Mouse (Mus musculus) fat pad, adult 2 months (tissue): ENCODE data around the gene Fbxo7.
"Not testable (repeated sequence)": the region's sequence is repeated elsewhere in the genome, so short reads cannot be mapped to it uniquely, and the experiment has no call there.

Experiments
- DNase-seq: peaks from one replicate; pipeline ENCODE4 v3.0.0-alpha.2; 2011; ENCODE audit warnings: low read depth, low spot score; ENCODE audit errors: extremely low read depth

Fbxo7 gene

DNA sequence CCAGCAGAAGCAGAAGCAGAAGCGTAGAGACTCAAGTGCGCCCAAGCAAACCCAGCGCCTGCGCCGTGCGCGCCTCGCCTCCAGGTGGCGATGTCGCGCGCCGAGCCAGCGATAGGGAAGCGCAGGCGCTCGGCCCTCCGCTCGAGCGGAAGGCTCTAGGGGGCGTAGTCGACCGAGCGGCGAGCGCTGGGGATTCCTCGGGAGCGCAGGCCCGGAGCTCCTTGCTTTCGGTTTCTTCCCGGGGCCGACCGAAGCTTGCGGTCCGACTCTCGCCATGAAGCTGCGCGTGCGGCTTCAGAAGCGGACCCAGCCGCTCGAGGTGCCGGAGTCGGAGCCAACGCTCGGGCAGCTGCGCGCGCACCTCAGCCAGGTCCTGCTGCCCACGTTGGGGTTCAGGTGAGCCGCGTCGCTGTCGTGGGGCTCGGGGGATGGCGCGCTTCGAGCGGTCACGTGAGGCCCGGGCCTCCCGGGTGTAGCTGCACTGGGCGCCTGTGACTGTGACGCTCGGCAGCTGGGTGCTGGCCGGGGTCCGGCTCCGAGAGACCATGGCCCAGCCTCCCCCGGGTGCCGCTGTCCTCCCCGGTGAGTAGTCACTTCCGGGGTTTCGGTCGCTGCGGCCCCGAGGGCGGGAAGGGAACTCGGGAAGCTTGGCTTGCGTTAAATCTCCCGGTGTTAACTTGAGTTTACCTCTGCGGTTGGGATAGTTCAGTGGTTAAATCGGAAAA lies at the start of gene Fbxo7:
Fbxo7 (plus strand) TSS at position 224 of the 725 bp plus-strand sequence.
- no peak for DNase-seq

DNA sequence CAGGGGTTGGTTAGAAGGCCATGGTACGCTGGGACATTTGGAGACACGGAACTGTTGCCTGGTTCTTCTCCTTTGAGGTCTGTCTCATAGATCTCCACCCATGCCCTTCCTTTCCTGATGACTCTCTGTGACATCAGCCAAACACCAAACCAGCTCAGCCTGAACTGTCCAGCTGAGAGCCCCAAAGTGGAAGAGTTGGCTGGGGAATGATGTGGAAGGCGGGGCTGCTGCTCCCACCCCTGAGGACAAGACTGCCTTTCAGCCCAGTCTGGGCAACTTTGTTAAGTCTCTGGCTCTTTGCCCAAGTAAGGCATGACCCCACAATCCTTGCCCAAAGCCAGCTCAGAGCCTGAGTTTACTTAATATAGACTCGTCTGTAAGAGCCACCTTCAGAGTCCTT lies 48.9 kb upstream of the Fbxo7 start:
- no peak for DNase-seq

GRCm38 (mm10) chr10:85989412-85990115 lies 32.2 kb upstream of the Fbxo7 start:
- no peak for DNase-seq

DNA sequence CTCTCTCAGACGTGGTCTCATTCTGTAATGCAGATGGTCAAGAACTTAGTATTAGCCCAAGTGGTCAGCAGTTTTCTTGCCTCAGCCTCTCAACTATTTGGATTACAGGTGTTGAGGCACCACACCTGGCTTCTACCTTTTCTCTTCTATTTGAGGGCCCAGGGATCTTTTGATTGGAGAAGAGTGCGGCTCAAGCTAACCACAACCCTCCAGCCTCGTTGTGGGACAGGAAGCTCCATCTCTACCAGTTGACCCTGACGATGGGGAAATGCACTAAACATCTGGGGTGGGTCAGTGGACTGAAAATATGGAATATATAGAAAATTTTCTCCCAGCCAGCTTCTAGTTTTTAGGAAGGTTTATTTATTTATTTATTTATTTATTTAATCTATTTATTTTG lies 29.4 kb upstream of the Fbxo7 start:
- DNase-seq: no peak

GRCm38 (mm10) chr10:85993836-85994235 lies 27.9 kb upstream of the Fbxo7 start:
- no peak for DNase-seq

DNA sequence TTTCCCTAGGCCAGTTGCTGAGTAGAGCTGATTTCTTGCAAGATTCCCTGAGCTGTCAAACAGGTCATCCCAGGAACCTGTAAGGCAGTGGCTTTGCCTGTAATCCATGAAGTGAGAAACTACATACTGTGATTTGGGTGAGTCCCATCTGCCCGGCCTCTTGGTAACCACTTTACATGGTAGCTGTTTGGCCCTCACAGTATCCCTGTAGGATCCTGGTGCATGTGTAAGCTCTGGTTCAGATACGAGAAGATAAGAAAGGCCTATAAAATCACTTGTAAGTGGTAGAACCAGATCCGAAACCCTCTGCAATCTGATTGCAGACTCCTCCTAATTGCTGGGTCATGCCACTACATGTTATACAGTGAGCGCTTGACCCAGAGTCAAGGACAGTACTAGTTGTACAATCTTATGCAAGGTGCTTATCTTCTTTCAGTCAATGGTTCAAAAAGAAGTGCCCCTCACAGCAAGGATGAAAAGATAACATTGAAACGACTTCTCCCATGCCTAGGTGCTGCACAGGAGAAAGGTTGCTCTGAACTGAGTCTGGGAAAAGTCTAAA lies 27.1 kb upstream of the Fbxo7 start:
- DNase-seq: peak; percentile 90

DNA sequence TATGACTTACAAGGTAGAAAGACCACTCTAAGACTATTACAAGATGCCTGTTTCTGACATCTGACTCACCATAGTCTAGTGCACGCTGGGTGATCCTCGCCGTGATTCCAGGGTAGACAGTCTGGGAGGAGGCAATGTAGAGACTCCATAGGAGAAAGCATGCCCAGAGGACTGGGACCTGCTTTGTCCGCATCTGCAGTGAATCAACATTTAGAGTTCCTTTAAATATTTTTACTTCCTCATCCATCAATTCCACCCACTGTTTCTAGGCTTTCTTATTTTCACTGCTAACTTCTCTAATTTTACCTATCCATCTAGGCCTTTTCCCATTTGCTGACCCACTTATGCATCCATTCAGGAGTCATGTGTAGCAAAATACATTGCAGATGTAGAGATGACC lies 21.3 kb upstream of the Fbxo7 start:
- no peak for DNase-seq

GRCm38 (mm10) chr10:86006455-86006854 lies 15.3 kb upstream of the Fbxo7 start:
- DNase-seq: no peak

DNA sequence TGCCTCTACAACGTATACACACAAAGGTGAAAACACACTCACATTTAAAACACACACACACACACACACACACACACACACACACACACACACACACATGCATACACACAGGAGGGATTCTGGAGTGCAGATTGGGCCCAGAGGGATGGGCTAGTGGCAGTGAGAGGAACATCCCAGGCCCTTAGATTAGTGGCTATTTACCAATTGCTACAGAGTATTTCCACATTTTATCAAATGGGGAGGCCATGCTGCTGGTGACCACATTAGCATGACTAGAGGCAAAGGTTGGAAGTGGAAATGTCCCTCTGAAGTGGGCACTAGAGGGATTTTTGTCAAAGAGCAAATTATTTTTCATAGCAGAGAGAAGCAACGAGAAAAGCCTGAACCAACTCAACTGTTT lies 12.1 kb upstream of the Fbxo7 start:
- no peak for DNase-seq

DNA sequence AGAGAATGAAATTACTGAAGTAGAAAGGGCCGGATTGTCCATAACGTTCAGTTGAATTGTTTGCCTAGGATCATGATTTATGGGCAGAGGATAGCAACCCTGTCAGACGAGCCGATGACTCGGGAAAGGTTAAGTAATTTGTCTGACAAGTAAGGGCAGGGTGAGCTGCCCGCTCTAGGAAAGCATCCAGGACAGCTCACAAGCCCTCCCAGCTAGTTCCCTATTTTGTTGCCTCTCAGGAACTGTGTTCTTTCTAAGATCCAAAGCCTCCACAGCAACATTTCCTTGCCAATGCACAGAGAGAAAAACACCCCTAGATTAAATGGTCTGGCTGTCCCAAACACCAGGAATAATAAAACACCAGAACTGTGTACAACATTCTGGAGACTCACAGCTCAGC lies 11.1 kb upstream of the Fbxo7 start:
- no peak for DNase-seq

DNA sequence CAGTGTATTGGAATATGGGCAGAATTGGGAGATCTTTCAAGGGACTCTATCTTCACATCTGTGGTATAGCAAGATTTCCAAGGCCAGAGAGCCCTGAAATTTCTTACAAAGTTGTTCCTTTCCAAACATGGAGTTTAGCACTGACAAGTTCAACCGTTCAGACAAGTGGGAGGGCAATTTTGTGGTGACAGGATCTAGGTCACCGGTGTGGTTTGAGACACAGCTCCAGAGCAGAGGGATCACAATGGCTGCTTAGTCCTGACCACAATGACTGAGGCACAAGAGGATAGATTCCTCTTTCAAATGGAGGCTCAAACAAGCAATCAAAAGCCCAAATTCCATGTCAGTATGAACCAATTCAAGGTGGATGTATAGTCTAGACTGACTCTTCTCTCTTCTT lies 10.6 kb upstream of the Fbxo7 start:
- DNase-seq: no peak

- DNase-seq: no peak
Measured at GRCm38 (mm10) chr10:86011781-86012180, 10.0 kb upstream of the Fbxo7 start, which contains the start of gene Bpifc. Bpifc (minus strand) TSS chr10:86011895.

- no peak for DNase-seq
Measured at GRCm38 (mm10) chr10:86017781-86018180, 4.0 kb upstream of the Fbxo7 start.

GRCm38 (mm10) chr10:86018813-86019212 lies 3.0 kb upstream of the Fbxo7 start:
- DNase-seq: no peak

DNA sequence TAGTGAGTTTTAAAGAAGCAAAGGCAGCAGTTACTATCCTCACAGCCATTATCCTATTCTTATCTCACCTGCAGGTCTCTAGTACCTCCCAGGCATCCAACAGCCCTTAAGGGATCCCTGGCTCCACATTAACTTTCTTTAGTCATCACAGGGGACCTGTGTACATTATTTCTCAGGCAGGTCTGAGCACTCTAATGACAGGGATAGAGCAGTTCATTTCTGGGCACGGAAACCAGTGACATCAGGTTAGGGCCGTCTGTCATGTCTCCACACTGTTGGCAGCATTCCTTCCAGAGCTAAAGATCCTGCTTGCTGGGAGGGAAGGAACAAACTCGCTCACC lies 394 bp upstream of the Fbxo7 start:
- DNase-seq: no peak

- DNase-seq: no peak
Measured at GRCm38 (mm10) chr10:86022474-86022816, 673 bp downstream of the Fbxo7 start.

- no peak for DNase-seq
Measured at GRCm38 (mm10) chr10:86023149-86023548, 1.4 kb downstream of the Fbxo7 start.

DNA sequence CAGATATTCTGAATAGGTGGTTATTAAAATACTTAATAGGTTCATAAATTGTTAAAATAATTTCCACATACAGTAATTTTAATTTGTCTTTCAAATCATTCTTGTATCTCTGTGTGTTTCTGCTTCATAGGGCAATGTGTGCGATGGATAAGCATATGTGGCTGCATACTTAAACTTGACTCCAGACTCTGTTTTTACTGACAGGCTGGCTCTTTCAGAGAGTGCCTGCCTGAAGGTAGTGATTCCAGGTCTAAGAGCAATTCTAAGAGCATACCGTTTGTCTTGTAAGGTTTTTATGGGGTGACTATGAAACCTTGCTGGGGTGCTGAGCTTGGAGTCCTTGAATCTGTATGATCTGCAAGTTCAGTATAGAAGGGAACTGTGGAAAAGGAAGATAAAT lies 4.1 kb downstream of the Fbxo7 start:
- DNase-seq: no peak

DNA sequence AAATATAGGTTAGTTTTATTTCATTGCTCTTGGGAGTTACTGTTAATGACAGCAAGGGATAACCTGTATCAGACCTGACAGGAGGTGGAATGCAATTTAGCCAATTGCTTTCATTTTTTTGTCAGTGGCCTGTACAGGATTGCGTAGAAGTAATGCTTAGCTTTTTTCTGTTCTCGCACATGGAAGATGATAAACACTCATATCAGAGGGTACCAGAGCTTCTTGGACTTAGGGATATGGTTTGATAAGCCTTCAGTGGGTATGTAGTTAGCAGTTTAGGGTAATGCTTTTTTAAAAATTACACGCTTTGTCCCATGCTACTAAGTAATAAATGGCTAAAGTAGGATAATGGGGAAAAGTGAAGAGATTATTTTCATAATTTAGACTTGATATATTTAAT lies 4.6 kb downstream of the Fbxo7 start:
- DNase-seq: no peak

- not testable (repeated sequence) for DNase-seq
Measured at GRCm38 (mm10) chr10:86026807-86027206, 5.0 kb downstream of the Fbxo7 start.

DNA sequence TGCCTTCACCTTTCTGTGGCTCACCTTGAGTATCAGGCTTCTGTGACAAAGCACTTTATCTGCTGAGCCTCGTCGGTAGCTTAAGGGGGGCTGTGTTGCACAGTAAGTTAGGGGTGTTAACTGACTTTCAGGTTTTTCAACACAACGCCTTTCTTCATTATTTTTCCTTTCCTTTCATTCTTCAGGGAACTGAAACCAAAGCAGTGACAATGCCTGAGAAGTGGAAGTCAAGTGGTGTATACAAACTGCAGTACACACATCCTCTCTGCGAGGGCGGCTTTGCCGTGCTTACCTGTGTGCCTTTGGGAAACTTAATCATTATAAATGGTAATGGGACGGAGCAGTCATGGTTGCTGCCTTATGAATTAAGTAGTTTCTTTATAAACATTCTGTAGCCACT lies 9.0 kb downstream of the Fbxo7 start:
- no peak for DNase-seq

GRCm38 (mm10) chr10:86032517-86032916 lies 10.7 kb downstream of the Fbxo7 start:
- DNase-seq: no peak
